Comparison of ENCODE assay signal across 9 mouse cellular contexts in genomic region chr5:106457986-106458476, GRCm38 (mm10). TPM values are rescaled to one million over a fixed set of nuclear protein-coding genes. Genes with fewer than 3 reads are reported as not detected.
DNase-seq lines count a peak whose midpoint lies in the region; ATAC-seq and TF ChIP-seq lines count a peak whose summit lies in the region.
"Had no signal": no experiment of that assay in that cellular context is flagged by ENCODE, and none has a peak within 500 bp of the region (broad histone marks: within the 10 kb centered on the region; RNA-seq: fewer than 3 reads in every experiment).

Barhl2 (minus strand) TSS chr5:106458166.

- peak within 1 kb of the TSS; percentile 35; the same call in 1 of the 2 replicates for H3K9ac ChIP-seq in kidney, embryonic 14.5 days (ENCODE audit: low read depth, low read length)
- peak within 1 kb of the TSS; percentile 46 for H3K9ac ChIP-seq in embryonic facial prominence, embryonic 13.5 days
- H3K9ac ChIP-seq in hindbrain, postnatal 0 days (replicated peaks; ENCODE audit: low read length), result peak within 1 kb of the TSS; percentile 44

- no peak within 1 kb of the TSS for H3K27ac ChIP-seq in kidney, embryonic 14.5 days (ENCODE audit: low read depth, low read length)
- no peak within 1 kb of the TSS for H3K27ac ChIP-seq in embryonic facial prominence, embryonic 13.5 days
- no peak within 1 kb of the TSS; the same call in 1 of the 2 replicates for H3K27ac ChIP-seq in hindbrain, postnatal 0 days

- no peaks in the 10 kb centered on the region for H3K9me3 ChIP-seq in kidney, embryonic 14.5 days (ENCODE audit: control insufficient read depth, low read length)
- no peaks in the 10 kb centered on the region for H3K9me3 ChIP-seq in embryonic facial prominence, embryonic 13.5 days
- H3K9me3 ChIP-seq in hindbrain, postnatal 0 days (ENCODE audit: low read length), result no peaks in the 10 kb centered on the region

- 0 out of 2 replicates have a peak, but pooled peaks cover 3% of the 10 kb centered on the region for H3K4me1 ChIP-seq in kidney, embryonic 14.5 days (ENCODE audit: control insufficient read depth, insufficient read depth, low read length)
- peaks cover 19% of the 10 kb centered on the region for H3K4me1 ChIP-seq in embryonic facial prominence, embryonic 13.5 days
- no peaks in the 10 kb centered on the region for H3K4me1 ChIP-seq in hindbrain, postnatal 0 days (ENCODE audit: insufficient read depth, low read length)

- intact Hi-C loops in left cerebral cortex, postnatal 4 days (cut with DNase I), result loop anchor here (5.0 kb wide), 1 partner anchor 456 kb away; no protein-coding TSS in a partner anchor

- H3K4me2 ChIP-seq in kidney, embryonic 14.5 days (replicated peaks; ENCODE audit: low read depth, low read length), result peak within 1 kb of the TSS; percentile 82
- peak within 1 kb of the TSS; percentile 92 for H3K4me2 ChIP-seq in embryonic facial prominence, embryonic 13.5 days
- peak within 1 kb of the TSS; percentile 53 for H3K4me2 ChIP-seq in hindbrain, postnatal 0 days (ENCODE audit: low read depth, low read length)

- TF ChIP-seq CTCF in hindbrain, postnatal 0 days (IDR thresholded peaks at IDR 0.05; ENCODE audit: low read depth), result no peak

- DNase-seq in kidney, postnatal 14 days, result no peak
- no peak for DNase-seq in hindbrain, postnatal 0 days (ENCODE audit: low spot score)
- peak; percentile 71 for DNase-seq in neural tube, embryonic 10.5 days (ENCODE audit: extremely low spot score, low spot score)
- no peak for DNase-seq in layer of hippocampus, postnatal 25 days (ENCODE audit: extremely low spot score in 1 of 2, low spot score in 1 of 2)
- no peak for DNase-seq in left cerebral cortex, adult 11 months (ENCODE audit: low spot score)
- no peak for DNase-seq in left cerebral cortex, postnatal 4 days

- H3K4me3 ChIP-seq in kidney, embryonic 14.5 days (ENCODE audit: low read length), result peak within 1 kb of the TSS; percentile 47
- H3K4me3 ChIP-seq in embryonic facial prominence, embryonic 13.5 days, result peak within 1 kb of the TSS; percentile 52
- peak within 1 kb of the TSS; percentile 44 for H3K4me3 ChIP-seq in hindbrain, postnatal 0 days (ENCODE audit: low read length)
- H3K4me3 ChIP-seq: myocyte had no signal

- ATAC-seq in kidney, embryonic 14.5 days (ENCODE audit: low FRiP score, low TSS enrichment), result no peak
- no peak for ATAC-seq in embryonic facial prominence, embryonic 13.5 days (ENCODE audit: insufficient number of reproducible peaks, insufficient read depth, low FRiP score, low TSS enrichment, low read depth)
- peak; percentile 17; the same call in 1 of the 2 replicates for ATAC-seq in hindbrain, postnatal 0 days

- H3K36me3 ChIP-seq in kidney, embryonic 14.5 days (ENCODE audit: control insufficient read depth, insufficient read depth, low read length), result no peaks in the 10 kb centered on the region
- no peaks in the 10 kb centered on the region for H3K36me3 ChIP-seq in embryonic facial prominence, embryonic 13.5 days
- no peaks in the 10 kb centered on the region for H3K36me3 ChIP-seq in hindbrain, postnatal 0 days (ENCODE audit: insufficient read depth, low read length)

- H3K27me3 ChIP-seq in kidney, embryonic 14.5 days (ENCODE audit: control insufficient read depth, insufficient read depth, low read length), result peaks cover 92% of the 10 kb centered on the region
- peaks cover 97% of the 10 kb centered on the region for H3K27me3 ChIP-seq in embryonic facial prominence, embryonic 13.5 days
- H3K27me3 ChIP-seq in hindbrain, postnatal 0 days (ENCODE audit: insufficient read depth, low read length), result peaks cover 73% of the 10 kb centered on the region

- WGBS in kidney, embryonic 14.5 days, result under 1% methylated on average over 36 of the region's 57 CpGs
- WGBS in embryonic facial prominence, embryonic 13.5 days, result 0% methylated on average over 44 of the region's 57 CpGs
- 2% methylated on average over 41 of the region's 57 CpGs for WGBS in hindbrain, postnatal 0 days

RNA-seq across cellular contexts. Expression of gene Barhl2, which starts in this region (rescaled TPM):
- polyA plus RNA-seq in kidney, embryonic 14.5 days (2014; fragmentation: Nextera tagmentation; extraction: Ambion mirVana), result not detected in 2 replicates
- polyA plus RNA-seq in embryonic facial prominence, embryonic 13.5 days (2015; fragmentation: Nextera tagmentation; extraction: Ambion mirVana), result not detected in 2 replicates
- total RNA-seq in hindbrain, postnatal 0 days (2014; rRNA removed), result 11.4 and 14.9 TPM in 2 replicates
- polyA plus RNA-seq in hindbrain, postnatal 0 days (2015; fragmentation: Nextera tagmentation; extraction: Ambion mirVana), result 1.6 and 2.1 TPM in 2 replicates
- under 1 TPM; 0.12 to 0.26 TPM for total RNA-seq in layer of hippocampus, postnatal 25 days (2021)
- 1 to 10 TPM in 1 of 2 experiments, under 1 TPM in 1; 0.84 to 2.5 TPM for total RNA-seq in left cerebral cortex, postnatal 4 days (2021)
- polyA plus RNA-seq: myocyte had no signal
